Mouse (Mus musculus) urinary bladder, postnatal 4 days (tissue): ENCODE measurements around the gene Ripor2.

ENCODE experiments used
- DNase-seq, 2 experiments: peaks; one replicate each; pipeline ENCODE4 v3.0.0; 2021 to 2022; ENCODE audit warnings: low spot score in 2 of 2

Ripor2 gene

GRCm38 (mm10) chr13:24584403-24584802, 2.4 kb downstream of the Ripor2 start:
- no peak for DNase-seq

- DNase-seq = no peak
Observed at GRCm38 (mm10) chr13:24584841-24585240, 2.9 kb downstream of the Ripor2 start.

- DNase-seq = no peak
Observed at GRCm38 (mm10) chr13:24585369-24585768, 3.4 kb downstream of the Ripor2 start.

GRCm38 (mm10) chr13:24587192-24587895, 5.4 kb downstream of the Ripor2 start:
- DNase-seq = no peak

GRCm38 (mm10) chr13:24588603-24589002, 6.6 kb downstream of the Ripor2 start:
- DNase-seq = no peak

- DNase-seq = no peak
Observed at GRCm38 (mm10) chr13:24591737-24592136, 9.7 kb downstream of the Ripor2 start.

- DNase-seq = no peak
Observed at GRCm38 (mm10) chr13:24594303-24594702, 12.3 kb downstream of the Ripor2 start.

- DNase-seq = no peak
Observed at GRCm38 (mm10) chr13:24599631-24600041, 17.6 kb downstream of the Ripor2 start.

GRCm38 (mm10) chr13:24602978-24603377, 21.0 kb downstream of the Ripor2 start:
- DNase-seq = no peak

GRCm38 (mm10) chr13:24603591-24604009, 21.6 kb downstream of the Ripor2 start:
- no peak for DNase-seq

- DNase-seq = no peak
Observed at GRCm38 (mm10) chr13:24604096-24604495, 22.1 kb downstream of the Ripor2 start.

- DNase-seq = no peak
Observed at GRCm38 (mm10) chr13:24604761-24605591, 23.0 kb downstream of the Ripor2 start.

- no peak for DNase-seq
Observed at GRCm38 (mm10) chr13:24605755-24606154, 23.8 kb downstream of the Ripor2 start.

GRCm38 (mm10) chr13:24607961-24608360, 26.0 kb downstream of the Ripor2 start:
- DNase-seq = no peak

- no peak for DNase-seq
Observed at GRCm38 (mm10) chr13:24608709-24609108, 26.7 kb downstream of the Ripor2 start.

- no peak for DNase-seq
Observed at GRCm38 (mm10) chr13:24610883-24611282, 28.9 kb downstream of the Ripor2 start.

- DNase-seq = no peak
Observed at GRCm38 (mm10) chr13:24613031-24613430, 31.0 kb downstream of the Ripor2 start.

- no peak for DNase-seq
Observed at GRCm38 (mm10) chr13:24613433-24613832, 31.4 kb downstream of the Ripor2 start.

GRCm38 (mm10) chr13:24613927-24614780, 32.2 kb downstream of the Ripor2 start:
- no peak for DNase-seq

- no peak for DNase-seq
Observed at GRCm38 (mm10) chr13:24615921-24616565, 34.1 kb downstream of the Ripor2 start.

- no peak for DNase-seq
Observed at GRCm38 (mm10) chr13:24616645-24617044, 34.7 kb downstream of the Ripor2 start.
